Mouse (Mus musculus): Measurements from ENCODE around the gene Mbnl1.
"Not testable (repeated sequence)": the region's sequence is repeated elsewhere in the genome, so short reads cannot be mapped to it uniquely, and the experiment has no call there.

The Mbnl1 gene

DNA sequence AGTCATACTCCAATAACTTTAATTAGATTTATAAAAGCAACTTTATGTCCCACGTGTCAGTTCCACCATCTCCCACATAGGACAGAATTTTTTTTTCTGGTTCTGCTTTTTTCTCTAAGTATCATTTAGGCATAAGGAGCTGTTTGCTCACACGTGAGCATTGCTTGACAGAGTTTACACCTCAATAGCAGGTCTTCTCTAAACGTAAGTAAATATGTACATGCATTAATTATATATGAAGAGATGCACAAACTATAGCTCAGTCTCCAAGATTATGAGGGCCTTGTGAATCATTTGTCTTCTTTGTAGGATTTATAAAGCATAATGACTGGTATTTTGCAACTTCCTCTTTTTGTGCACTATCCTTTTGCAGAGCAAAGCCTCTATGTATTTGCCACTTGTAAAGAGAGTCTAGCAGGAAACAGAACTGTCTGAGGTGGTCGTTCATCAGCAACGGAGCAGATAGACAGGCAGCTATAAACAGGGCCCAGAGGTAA is at the start of gene Mbnl1:
Gene Mbnl1 (plus strand): TSS at position 150 of the 497 bp plus-strand sequence.
- no peak for ATAC-seq (ENCODE audit: low TSS enrichment)

DNA sequence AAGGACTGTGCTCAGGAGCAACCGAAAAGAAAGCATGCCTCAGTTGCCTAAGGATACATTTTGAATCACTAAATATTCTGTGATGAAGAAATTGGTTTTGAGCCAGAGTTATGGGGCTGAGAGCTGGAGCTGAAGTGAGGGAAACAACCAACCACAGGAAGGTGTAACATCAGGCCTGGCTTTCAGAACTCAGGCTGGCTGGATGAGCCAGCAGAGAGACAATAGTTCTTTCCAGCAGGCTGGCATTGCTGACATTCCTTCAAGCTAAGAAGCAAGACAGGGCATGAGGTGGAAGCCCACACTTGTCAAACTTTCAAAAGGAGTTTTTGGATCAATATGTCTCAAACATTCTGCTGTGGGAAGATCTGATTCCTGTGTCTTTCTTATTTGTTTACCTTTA is 48.5 kb upstream of the Mbnl1 start:
- ATAC-seq (ENCODE audit: low TSS enrichment), result no peak

DNA sequence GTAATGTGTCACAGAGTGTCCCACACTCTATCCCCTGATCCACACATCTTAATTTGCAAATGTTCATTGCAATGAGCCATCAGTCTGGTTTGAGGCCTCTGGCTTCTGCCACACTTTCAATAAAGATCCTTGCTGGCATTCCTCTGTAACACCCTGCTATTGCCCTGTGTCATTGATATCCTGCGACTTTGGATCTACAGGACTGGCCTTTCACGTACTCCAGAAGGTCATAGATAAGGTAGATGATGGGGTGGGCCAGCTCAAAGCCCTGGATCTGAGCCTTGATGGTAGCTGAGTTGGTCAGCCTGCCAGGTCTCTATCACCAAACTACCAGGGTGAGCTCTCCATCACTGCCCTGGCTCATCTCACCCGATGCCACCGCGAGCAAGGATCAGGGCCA is 43.6 kb upstream of the Mbnl1 start:
- ATAC-seq (ENCODE audit: low TSS enrichment), result no peak

DNA sequence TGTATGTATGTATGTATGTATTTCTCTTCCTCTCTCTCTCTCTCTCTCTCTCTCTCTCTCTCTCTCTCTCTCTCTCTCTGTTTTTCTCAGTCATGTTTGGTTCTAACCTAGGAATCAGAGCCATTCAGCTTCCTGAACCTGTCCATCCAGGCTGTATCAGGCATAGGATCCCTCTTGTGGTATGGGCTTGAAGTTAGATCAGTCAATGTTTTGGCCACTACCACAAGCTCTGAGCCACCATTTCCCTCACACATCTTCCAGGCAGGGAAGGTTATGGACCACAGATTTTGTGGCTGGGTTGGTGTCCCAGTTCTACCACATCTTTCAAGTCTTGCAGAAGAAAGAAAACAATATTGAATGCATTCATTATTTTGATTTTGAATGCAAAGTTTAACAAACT is 35.4 kb upstream of the Mbnl1 start:
- no peak for ATAC-seq (ENCODE audit: low TSS enrichment)

DNA sequence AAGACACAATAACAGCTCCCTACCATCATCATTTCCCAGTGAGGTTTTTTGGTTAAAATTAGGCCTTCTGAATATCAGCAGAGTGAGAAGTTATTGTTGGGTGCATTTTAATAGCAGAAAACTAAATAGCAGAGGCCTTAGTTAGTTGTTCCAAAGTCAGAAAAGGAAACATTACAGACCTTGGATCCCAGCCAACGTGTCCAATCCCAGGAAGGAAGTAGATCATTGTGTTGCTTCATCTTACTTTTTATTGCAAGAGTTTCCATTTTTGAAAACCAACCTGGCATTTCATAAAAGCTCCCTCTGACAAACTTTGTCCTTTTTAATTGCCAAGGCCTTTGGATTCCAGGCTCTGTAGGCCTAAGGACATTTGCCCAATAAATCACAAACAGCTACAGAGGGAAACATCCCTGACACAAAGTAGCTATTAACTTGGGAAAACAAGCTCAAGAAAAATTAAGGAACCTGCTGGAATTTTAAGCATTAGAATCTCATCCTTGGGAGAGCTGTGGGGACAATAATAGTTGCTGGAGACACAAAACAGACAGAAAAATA is 34.9 kb upstream of the Mbnl1 start:
- no peak for ATAC-seq (ENCODE audit: low TSS enrichment)

DNA sequence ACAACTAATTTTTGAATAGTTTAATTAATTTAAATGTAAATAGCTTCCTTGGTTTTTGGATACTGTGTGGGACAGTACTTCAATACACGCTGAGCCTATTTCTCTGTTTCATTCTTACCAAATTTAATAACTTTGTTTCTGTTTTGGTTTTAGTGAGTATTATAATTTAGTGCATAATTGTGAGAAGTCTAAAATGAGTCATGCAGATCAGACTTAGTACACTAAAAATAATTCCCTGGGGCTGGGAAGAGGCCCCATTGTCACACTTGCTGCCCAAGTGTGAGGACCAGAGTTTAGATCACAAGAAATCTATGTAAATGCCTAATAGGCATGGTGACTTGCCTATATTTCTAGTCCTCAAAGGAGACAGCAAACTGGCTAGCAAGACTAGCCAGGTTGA is 33.9 kb upstream of the Mbnl1 start:
- no peak for ATAC-seq (ENCODE audit: low TSS enrichment)

DNA sequence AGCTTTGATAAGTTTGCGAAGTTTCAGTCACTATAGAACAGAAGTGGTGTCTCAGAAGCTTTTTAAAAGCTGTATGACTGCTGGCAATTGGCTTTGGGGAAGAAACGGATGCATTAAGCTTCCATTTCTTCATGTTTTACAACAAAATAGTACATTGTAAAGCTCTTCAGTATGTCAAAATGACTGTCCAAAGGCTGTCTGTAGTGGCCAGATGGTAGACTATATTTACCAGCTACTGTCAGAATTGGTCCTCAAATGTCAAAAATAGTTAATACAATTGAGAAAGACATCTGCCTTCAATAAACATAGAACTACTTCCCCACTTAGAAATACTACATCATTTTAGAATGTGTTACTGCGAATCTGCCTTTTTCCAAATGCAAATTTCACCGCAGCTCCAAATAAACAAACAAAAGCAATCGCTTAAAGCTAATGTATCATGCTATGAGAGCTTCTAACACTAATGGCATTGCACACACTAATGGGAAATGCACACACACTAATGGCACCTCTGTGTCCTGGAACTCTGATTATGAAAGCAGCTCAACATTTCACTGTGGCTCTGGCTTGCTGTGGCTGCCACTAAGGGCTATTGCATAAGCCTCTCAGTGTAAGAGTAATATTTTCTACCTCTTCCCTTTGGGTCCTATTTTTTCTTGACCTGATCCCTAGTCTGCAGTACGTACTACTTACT is 10.7 kb upstream of the Mbnl1 start:
- ATAC-seq (ENCODE audit: low TSS enrichment), result peak; percentile 64

DNA sequence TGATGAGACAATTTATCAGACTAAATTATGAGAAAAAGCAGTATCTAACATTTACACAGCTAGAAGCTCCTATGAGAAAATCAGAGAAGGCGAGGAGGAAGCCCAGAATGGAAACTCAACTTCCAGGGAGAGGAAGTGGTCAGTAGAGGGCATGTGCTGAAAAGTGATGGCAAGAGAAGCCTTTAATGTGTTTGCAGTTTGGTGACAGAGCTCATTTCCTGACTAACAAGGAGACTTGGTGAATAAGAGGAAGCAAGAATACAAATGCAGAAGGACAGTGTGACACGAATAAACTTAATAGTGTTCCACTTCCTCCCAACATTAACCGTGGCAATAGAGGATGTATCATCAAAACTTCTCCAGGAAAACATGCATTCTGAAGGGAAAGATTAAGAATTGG is 4.0 kb upstream of the Mbnl1 start:
- ATAC-seq (ENCODE audit: low TSS enrichment), result not testable (repeated sequence)

DNA sequence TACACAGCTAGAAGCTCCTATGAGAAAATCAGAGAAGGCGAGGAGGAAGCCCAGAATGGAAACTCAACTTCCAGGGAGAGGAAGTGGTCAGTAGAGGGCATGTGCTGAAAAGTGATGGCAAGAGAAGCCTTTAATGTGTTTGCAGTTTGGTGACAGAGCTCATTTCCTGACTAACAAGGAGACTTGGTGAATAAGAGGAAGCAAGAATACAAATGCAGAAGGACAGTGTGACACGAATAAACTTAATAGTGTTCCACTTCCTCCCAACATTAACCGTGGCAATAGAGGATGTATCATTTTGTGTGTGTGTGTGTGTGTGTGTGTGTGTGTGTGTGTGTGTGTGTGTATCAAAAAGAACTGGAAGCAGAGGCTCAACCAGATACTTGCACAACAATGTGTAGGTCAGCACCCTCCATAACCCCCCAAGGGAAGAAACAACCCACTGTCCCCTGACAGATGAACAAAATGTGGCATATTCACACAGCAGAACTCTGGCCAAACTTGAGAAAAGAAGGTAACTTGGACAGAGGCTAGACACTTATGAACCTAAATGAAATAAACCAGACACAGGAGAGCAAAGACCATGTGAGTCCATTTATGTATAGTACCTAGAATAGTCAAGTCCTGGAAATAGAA is 3.3 kb upstream of the Mbnl1 start:
- peak; percentile 26 for ATAC-seq (ENCODE audit: low TSS enrichment)

DNA sequence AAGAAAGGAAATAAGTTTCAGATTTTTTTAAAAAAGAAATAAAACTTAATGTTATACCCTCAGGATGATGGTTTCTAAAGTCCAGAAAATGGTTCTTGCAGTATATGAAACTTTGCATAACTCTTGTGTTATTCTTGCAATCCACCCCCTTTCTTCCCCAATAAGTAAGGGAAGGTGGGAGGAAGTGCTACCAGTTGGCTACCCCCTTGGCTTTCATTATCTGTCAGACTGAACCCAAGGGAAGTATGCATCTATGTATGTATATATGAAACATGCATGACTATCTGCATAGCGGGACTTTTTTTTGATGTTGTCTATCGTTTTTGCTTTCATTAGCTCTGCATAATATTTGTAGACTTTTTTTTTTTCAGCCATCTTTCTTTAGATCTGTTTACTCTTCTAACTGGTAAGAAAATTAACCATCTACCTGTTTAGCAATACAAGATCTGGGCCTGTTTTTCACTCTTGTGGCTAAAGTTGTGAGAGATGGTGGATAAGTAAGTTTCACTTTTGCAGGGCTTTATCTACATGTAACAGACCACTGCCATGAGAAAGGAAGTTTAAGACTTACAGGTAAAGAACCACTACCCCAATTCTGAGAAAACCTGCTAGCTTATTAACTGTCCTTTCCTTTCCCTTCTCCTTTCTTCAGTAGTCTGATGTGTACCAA is 484 bp upstream of the Mbnl1 start:
- peak; percentile 50; the same call in 1 of the 2 replicates for ATAC-seq (ENCODE audit: low TSS enrichment)

DNA sequence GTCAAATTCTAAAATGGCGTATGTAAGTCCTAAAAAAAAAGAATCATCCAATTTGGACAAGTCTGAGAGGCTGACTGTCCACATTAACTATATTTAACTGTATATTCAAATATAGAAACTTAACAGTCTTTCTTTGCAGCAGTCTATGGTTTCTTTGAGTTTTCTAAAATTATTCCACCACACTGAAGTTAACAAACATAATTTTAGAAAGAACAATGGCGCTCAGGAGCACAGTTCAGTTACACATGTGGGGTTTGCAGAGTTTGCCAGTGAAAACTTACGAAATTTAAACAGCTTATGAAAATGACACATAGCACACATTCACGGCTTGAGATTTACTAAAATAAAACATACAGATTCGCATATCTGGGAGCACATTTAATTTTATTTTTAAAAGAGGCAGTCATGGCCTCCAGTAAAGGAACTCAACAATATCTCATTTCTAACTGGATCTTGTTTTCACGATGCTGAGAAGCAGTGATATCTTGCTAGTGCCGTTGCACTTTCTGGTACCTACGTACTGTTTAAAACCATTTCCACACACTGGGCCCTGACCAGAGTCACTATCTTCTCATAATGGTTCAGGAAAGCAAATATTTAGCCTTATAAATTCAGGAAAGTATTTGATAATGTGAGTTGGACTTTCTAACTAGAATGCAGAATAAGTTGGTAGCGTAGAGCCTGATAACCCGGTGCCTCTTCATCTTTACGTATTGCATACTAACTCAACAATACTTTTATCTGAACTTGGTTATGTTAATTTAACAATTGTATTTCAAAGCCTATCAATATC is 1.4 kb downstream of the Mbnl1 start:
- ATAC-seq (ENCODE audit: low TSS enrichment), result peak; percentile 83

DNA sequence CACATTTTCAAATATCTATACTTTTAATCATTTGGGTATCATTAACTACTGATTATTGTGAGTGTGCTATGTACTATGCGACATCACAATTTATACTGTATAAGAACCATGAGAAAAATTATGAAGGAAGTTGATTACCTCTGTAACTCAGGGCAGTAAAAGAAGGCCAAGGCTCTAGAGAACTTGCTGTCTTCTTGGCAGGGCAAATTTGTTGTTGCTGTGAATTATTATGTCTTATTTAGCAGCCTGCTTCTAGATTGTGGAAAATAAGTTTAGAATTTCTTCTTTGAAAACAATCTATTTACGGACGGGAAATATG is 2.0 kb downstream of the Mbnl1 start:
- no peak for ATAC-seq (ENCODE audit: low TSS enrichment)

DNA sequence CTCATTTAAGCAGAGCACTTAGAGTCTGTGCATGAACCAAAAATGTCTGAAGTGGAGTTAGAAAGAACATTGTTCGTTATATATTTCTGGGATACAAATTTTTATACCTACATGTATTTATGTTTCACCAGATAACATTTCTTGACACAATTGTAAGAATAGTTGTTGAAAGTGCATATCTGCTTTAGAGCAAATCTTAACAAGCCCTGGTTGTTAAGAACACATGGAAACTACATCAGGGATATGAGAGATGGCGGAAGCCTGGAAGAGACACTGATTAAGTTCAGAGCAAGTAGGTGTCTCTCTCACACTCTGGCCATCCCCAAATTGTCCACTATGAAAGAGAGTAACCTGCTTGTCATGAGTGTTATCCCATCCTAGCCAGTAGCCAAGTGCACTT is 2.4 kb downstream of the Mbnl1 start:
- no peak for ATAC-seq (ENCODE audit: low TSS enrichment)

DNA sequence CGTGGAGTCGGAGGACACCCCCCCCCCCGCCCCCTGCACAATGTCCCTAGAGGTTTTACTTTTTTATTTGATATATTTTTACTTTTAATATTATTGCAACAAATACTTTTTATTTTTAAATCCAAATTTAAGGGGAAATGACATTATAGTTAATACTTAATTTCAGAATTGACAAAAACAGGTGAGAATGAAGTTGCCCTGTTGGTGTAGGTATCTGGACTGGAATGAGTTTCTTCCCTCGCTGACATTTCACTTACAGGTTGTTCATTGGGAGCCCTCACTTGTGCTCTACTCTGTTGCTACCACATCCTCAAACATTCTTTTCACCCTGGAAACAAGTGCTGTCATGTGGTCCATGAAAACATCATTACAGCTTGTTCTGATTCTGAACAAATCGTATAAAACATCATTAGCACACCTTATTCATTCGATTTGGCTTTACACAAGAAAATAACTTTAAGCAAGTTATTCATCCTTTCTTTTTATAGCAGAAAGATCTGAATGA is 4.2 kb downstream of the Mbnl1 start:
- ATAC-seq (ENCODE audit: low TSS enrichment), result no peak

DNA sequence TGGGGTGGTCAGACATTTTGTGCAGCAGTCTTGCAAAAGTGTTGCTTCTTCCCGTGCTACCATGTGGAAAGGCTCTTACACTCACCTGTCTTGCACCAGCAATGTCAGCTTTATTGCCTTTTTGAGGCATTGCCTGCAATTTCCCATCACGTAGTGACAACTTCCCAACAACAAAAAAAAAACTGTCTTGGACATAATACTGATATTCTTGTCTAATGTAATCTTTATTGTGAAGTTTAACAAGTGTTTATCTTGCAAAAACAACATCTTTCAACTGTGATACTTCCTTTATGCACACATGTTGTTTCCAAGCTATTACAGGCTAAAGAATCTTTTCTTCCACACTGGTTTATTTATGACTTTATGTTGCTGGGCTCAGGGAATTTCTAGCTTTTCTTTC is 5.8 kb downstream of the Mbnl1 start:
- ATAC-seq (ENCODE audit: low TSS enrichment), result no peak

DNA sequence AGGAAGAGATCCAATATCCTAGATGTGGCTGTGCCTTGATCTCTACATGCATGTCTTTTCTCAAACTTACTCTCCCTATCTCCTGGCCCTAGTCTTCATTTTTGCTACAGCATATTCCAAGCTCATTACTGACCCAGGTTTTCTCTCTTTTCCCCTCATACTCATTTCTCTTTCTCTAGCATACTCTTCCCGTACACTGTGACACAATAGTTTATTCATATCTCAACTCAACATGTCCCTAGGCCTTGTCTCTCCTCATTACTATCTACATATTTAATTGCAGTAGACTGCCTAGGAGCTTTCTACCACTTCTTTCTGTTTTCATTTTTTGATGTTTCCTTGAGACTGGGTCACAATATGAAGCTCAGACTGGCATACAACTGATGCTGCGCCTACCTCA is 8.1 kb downstream of the Mbnl1 start:
- no peak for ATAC-seq (ENCODE audit: low TSS enrichment)

DNA sequence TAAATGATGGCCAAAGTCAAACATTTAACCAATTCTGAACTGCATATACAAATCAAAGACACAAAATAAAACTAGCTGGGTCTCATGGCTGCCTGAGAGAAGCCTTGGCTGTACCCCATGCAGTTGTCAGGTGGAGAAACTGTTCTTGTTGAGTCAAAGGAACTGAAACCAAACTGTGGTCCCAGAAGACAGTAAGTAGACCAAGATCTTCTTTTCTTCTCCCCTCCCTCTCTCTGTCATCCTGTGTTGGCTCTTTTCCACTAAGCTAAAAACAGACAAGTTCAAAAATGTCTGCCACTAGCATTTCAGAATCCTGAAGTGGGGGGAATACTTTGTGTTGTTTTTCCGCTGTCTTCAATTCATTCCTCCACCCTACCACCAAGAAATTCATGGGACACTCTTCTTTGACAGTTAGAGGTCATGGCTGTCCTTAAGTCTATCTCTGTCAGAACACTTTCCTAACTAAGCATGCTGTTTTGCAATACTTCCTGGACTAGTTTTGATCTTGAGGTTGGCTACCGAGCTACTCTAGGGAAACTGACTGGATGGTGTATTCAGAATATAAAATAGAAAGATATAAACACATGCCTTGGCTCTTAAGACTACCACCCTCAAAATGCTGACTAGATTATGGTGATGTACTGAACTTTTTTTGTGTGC is 9.2 kb downstream of the Mbnl1 start:
- no peak for ATAC-seq (ENCODE audit: low TSS enrichment)

DNA sequence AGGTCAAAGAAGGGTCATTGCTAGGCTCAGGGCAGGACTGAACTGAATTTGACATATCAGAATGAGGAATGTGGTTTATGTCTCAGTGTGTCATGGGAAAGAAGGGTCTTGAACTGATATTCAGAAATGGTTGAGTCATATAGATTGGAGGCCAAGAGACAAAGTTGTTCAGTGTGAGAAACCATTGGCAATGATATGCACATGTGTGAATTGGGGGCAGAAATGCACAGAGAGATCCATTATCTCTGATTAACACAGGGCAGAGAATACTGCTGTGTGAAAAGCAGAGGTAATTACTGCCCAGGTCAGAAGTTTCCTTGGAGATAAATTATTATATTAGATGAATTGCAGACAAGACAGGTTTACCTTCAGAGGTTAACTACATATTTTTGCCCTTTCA is 10.7 kb downstream of the Mbnl1 start:
- no peak for ATAC-seq (ENCODE audit: low TSS enrichment)

DNA sequence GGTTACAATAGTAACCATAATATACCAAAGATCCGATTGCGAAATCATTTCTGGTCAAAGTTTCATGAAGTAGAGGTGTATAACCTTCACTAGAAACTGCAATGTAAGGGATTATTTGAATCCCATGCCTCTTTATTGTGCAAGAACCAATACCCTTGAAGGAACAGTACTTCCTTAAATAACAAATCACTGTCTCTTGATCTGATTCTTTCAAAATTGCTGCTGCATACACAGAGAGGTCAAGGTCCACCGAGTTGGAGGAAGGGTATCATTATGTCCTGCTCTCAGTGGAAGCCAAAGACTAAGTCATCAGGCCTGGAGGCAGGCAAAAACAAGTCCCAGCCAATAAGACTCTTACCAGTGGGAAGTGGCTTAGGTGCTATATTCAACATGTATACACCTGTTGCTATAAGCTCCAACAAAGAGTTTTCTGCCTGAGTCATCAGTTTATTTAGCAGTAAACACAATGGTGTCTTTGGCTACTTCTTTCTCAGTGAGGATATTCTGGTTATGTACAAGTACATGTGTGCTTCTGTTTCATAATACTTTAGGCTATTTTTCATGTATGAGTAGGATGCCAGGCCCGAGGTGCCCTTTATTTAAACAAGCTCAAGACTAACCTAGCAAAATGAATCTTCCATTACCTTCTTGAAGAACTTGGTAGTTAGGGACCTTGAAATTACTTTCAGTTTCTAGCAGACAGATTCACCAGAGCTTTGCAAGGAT is 13.5 kb downstream of the Mbnl1 start:
- no peak for ATAC-seq (ENCODE audit: low TSS enrichment)

DNA sequence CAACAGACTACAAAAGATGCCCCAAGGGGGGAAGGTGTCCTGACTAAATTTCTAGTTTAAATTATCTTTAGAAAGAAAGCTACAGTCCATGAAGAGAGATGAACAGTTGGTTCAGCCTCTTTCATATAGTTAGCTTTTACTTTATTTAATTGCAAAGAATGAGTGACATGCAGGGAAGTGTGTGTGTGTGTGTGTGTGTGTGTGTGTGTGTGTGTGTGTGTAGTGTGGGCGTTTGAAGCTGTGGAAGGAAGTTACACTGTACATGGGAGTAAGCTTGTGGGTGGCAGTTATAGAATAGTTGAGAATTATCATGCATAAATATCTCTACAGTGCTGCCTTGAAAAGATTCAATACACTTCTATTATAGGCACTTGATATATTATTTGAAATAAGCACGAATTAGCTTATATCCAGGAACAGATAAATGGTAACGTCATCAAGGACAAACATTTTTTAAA is 14.1 kb downstream of the Mbnl1 start:
- ATAC-seq (ENCODE audit: low TSS enrichment), result peak; percentile 50

DNA sequence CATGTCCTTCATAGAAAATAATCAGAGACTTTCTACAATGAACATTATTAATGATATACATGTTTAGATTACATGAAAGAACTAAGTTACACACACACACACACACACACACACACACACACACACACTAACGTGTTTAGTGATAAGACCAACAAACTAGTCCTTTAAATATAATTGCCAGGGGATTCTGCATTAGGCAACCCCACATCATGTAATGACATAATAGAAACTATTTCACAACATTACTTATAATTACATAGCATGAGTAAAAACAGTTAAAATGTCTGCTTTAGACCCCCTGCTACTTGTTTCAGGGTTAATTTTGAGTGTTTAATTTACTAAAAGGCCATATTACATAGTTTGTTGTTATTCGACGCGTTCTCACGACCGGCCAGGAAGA is 16.9 kb downstream of the Mbnl1 start:
- ATAC-seq (ENCODE audit: low TSS enrichment), result no peak

Measured in frontal cortex, adult (tissue).